Mouse (Mus musculus): ENCODE results near the gene Foxc2. TPM values are rescaled to one million over a fixed set of nuclear protein-coding genes. Genes with fewer than 3 reads are reported as not detected.

Foxc2 gene
- polyA plus RNA-seq, 1 experiment, result 1.3 TPM

DNA sequence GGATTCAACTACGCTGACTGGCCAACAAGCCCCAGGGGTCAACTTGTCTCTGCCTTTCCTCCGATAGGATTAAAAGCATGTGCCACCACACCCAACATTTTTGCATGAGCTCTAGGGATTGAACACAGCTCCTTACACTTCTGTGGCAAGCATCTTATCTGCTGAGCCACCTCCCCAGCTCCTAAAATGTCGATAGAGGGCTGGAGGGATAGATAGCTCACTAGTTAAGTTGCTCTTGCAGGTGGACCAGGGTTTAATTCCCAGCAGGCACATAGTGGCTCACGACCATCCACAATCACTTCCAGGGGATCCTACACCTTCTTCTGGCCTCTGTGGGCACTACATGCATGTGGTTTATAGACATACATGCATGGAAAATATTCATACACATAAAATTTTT, 46.4 kb downstream of the Foxc2 start:
- no peak for TF ChIP-seq POLR2A (IDR thresholded peaks at IDR 0.05; ENCODE audit: extremely low read depth, insufficient read depth, low read length)
- no peak for TF ChIP-seq CTCF (IDR thresholded peaks at IDR 0.05; ENCODE audit: extremely low read depth, insufficient read depth, low read length)
- H3K4me3 ChIP-seq (ENCODE audit: insufficient read depth, low read length), result no peak overlapping the region
- H3K4me1 ChIP-seq (ENCODE audit: control insufficient read depth, insufficient read depth, low read length), result no peaks in the 10 kb centered on the region
- H3K27ac ChIP-seq (ENCODE audit: insufficient read depth, low read length), result no peak overlapping the region

DNA sequence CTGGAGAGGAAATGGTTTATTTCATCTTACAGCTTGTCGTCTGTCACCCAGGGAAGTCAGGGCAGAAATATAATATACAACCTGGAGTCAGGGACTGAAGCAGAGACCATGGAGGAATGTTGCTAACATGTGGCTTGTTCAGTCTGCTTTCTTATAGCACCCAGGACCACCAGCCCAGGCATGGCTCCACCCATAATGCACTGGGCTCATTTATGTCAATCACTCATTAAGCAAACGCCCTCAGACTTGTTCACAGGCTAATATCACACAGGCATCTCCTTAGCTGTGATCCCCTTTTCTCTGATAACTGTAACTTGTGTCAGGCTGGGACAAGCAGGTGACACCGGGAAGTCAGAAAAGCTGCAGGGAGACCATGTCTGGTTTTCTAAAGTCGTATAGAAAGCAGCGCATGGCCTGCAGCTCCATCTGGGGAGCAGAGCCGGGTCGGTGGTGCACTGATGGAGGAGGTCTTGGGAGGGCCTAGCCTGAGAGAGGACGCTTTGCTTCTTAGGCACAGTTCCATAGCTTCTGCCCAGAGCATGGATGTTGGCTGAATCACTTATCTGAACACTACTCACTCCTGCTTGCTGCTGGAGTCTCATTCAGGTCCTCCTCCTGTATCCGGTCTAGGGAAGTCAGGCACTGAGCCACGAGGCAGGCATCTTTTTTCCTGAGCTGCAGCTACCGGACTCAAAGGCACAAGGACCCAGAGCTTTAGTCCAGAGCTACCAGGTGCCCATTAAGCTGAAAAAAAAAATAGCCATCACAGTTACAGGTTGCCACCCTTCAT, 47.1 kb downstream of the Foxc2 start:
- no peak overlapping the region for H3K27ac ChIP-seq (ENCODE audit: insufficient read depth, low read length)
- H3K4me3 ChIP-seq (ENCODE audit: insufficient read depth, low read length), result no peak overlapping the region
- TF ChIP-seq POLR2A (IDR thresholded peaks at IDR 0.05; ENCODE audit: extremely low read depth, insufficient read depth, low read length) (no peak), CTCF (IDR thresholded peaks at IDR 0.05; ENCODE audit: extremely low read depth, insufficient read depth, low read length) (no peak)
- H3K4me1 ChIP-seq (ENCODE audit: control insufficient read depth, insufficient read depth, low read length), result no peaks in the 10 kb centered on the region

DNA sequence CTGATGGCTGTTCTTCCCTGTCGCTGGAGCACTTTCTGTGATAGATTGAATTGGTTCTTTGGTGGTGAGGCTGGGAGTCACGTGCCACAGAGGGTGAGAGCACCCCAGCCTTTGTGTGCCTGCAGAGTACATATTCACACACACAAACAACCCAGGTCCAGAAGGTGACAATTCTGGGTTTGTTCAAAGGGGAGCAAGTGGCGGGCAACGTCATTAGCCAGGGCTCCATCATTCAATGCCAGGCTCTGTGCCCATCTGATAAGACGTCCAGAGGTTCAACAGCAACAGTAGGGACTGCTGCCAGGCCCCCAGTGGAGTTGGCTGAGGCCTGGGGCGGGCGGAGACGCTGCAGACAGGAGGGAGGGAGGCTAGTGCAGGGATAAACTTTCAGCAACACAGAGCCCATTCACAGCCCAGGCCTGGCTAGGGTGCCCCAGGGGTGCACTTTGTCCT, 48.1 kb downstream of the Foxc2 start:
- H3K4me3 ChIP-seq (ENCODE audit: insufficient read depth, low read length), result no peak overlapping the region
- TF ChIP-seq POLR2A (IDR thresholded peaks at IDR 0.05; ENCODE audit: extremely low read depth, insufficient read depth, low read length) (no peak), CTCF (IDR thresholded peaks at IDR 0.05; ENCODE audit: extremely low read depth, insufficient read depth, low read length) (no peak)
- no peaks in the 10 kb centered on the region for H3K4me1 ChIP-seq (ENCODE audit: control insufficient read depth, insufficient read depth, low read length)
- H3K27ac ChIP-seq (ENCODE audit: insufficient read depth, low read length), result no peak overlapping the region

GRCm38 (mm10) chr8:121168033-121168432, 52.1 kb downstream of the Foxc2 start:
- H3K27ac ChIP-seq (ENCODE audit: insufficient read depth, low read length), result no peak overlapping the region
- no peak overlapping the region for H3K4me3 ChIP-seq (ENCODE audit: insufficient read depth, low read length)
- no peaks in the 10 kb centered on the region for H3K4me1 ChIP-seq (ENCODE audit: control insufficient read depth, insufficient read depth, low read length)
- TF ChIP-seq POLR2A (IDR thresholded peaks at IDR 0.05; ENCODE audit: extremely low read depth, insufficient read depth, low read length) (no peak), CTCF (IDR thresholded peaks at IDR 0.05; ENCODE audit: extremely low read depth, insufficient read depth, low read length) (no peak)

Other genes starting within 250 kb of the Foxc2 start
- 1.8 and 1.9 TPM in 2 replicates for gene Foxf1, start 31.8 kb upstream of the Foxc2 start, polyA plus RNA-seq (2012; rRNA removed)
- gene Mthfsd, start 7.8 kb upstream of the Foxc2 start, polyA plus RNA-seq (2012; rRNA removed), result 95.8 and 108 TPM in 2 replicates
- 0.04 TPM in 1 of 2 replicates, not detected in the other for gene Foxl1, start 11.8 kb downstream of the Foxc2 start, polyA plus RNA-seq (2012; rRNA removed)